Mouse (Mus musculus): ENCODE data around the gene Herc2.

GRCm38 (mm10) chr7:56112999-56113398 is 63.0 kb downstream of the Herc2 start:
- TF ChIP-seq CTCF (IDR thresholded peaks at IDR 0.05; ENCODE audit: extremely low read depth, insufficient read depth, insufficient read length, insufficient replicate concordance) (no peak), POLR2A (IDR thresholded peaks at IDR 0.05; ENCODE audit: low read depth, low read length) (no peak)

Data from spleen, adult 2 months (tissue).